Mouse (Mus musculus): Measurements from ENCODE around the gene Pnpo.

Gene Pnpo

GRCm38 (mm10) chr11:96943746-96944304 lies at the start of gene Pnpo:
Gene Pnpo (minus strand): TSS chr11:96943986.
- peak; percentile 90 to 94 for DNase-seq

GRCm38 (mm10) chr11:96992722-96993311 lies 49.0 kb upstream of the Pnpo start:
- peak in 1 of 2 experiments; percentile 44 for DNase-seq

GRCm38 (mm10) chr11:96991501-96991900 lies 47.7 kb upstream of the Pnpo start:
- no peak for DNase-seq

GRCm38 (mm10) chr11:96987873-96988655 lies 44.3 kb upstream of the Pnpo start:
- peak; percentile 43 to 58 for DNase-seq

GRCm38 (mm10) chr11:96986463-96986862 lies 42.7 kb upstream of the Pnpo start:
- no peak for DNase-seq

- DNase-seq: no peak
These were observed 41.1 kb upstream of the Pnpo start for GRCm38 (mm10) chr11:96984903-96985302.

- DNase-seq: no peak
These were observed 39.1 kb upstream of the Pnpo start, which contains the start of gene Sp2 for GRCm38 (mm10) chr11:96982859-96983258. Gene Sp2 (minus strand): TSS chr11:96982959.

- DNase-seq: peak; percentile 89 to 91
These were observed 38.6 kb upstream of the Pnpo start for GRCm38 (mm10) chr11:96982355-96982754.

GRCm38 (mm10) chr11:96981461-96981860 lies 37.7 kb upstream of the Pnpo start:
- DNase-seq: no peak

- DNase-seq: no peak
These were observed 36.2 kb upstream of the Pnpo start for GRCm38 (mm10) chr11:96980021-96980420.

- no peak for DNase-seq
These were observed 35.5 kb upstream of the Pnpo start for GRCm38 (mm10) chr11:96979329-96979728.

GRCm38 (mm10) chr11:96978401-96979246 lies 34.8 kb upstream of the Pnpo start:
- no peak for DNase-seq

- DNase-seq: peak; percentile 97 to 99
These were observed 34.0 kb upstream of the Pnpo start for GRCm38 (mm10) chr11:96977606-96978400.

- peak; percentile 87 to 94 for DNase-seq
These were observed 33.3 kb upstream of the Pnpo start for GRCm38 (mm10) chr11:96976911-96977591.

- no peak for DNase-seq
These were observed 32.5 kb upstream of the Pnpo start for GRCm38 (mm10) chr11:96976379-96976687.

- no peak for DNase-seq
These were observed 32.0 kb upstream of the Pnpo start for GRCm38 (mm10) chr11:96975511-96976378.

GRCm38 (mm10) chr11:96974813-96975212 lies 31.0 kb upstream of the Pnpo start:
- DNase-seq: no peak

- no peak for DNase-seq
These were observed 29.7 kb upstream of the Pnpo start for GRCm38 (mm10) chr11:96973426-96973964.

GRCm38 (mm10) chr11:96972906-96973305 lies 29.1 kb upstream of the Pnpo start:
- no peak for DNase-seq

- DNase-seq: no peak
These were observed 26.6 kb upstream of the Pnpo start for GRCm38 (mm10) chr11:96970341-96970740.
